Mouse (Mus musculus): ENCODE measurements at regions not wholly inside any gene's neighbourhood (a gene's known extent, or its start where the extent isn't known, plus 50 kb on each side); places are given as distances from the start of the nearest gene placed in this dataset.
"Not testable (repeated sequence)": the region's sequence is repeated elsewhere in the genome, so short reads cannot be mapped to it uniquely, and the experiment has no call there.

DNA sequence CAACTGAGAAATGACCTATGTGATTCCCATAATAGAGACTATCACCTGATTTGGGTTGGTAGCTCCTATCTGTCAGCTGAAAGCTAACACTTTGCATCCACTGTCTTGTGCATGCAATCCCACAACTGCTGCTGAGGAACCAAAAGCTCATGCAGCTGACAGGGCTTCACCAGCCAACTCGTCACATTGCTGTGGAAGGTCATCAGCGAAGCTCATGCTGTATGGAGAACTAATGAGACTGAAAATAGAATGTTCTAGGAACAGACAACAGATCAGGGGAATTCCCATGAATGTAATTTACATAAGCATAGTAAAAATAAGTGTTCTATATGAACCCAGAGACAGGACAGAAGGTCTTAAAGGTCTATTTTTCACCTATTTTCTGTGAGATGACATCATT is 363.5 kb upstream of the Ptger4 start:
- DNase-seq (ENCODE audit: low spot score in 2 of 2), result no peak

DNA sequence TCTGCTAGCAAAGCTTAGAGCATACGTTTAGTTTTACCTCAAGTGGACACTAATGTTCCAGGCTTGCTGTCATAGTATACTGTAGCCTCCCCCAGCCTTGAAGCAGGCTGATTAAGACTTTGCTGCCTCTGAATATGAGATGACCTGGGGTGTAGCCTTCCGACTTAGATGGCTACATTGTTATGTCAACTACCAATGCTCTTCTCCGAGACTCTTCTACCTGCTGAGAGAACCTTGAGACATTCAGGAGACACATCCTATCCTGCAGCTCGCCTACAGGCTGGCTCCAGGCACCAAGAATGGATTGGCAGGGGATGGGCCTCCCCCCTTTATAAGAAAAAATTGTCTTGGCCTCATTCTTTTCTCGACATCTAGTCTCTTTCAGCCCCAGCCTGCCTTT is 379.0 kb upstream of the Ptger4 start:
- no peak for DNase-seq (ENCODE audit: low spot score in 2 of 2)

DNA sequence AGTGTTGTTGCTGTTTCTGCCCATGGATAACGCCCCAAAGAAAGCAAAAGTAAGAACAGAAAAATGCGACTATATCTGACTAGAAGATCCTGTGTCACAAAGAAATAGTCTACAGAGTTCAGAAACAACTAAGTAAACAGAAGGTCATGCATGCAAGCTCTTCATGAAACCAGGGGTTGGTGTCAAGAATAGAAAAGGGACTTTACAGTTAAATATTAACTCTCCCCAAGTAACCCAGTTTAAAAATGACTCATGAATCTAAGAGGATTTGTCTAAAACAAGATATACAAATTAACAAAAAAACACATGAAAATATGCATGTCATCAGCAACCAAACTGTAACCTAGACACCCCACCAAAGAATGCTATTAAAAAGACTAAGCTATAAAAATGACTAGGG is 381.4 kb upstream of the Ptger4 start:
- no peak for DNase-seq (ENCODE audit: low spot score in 2 of 2)

DNA sequence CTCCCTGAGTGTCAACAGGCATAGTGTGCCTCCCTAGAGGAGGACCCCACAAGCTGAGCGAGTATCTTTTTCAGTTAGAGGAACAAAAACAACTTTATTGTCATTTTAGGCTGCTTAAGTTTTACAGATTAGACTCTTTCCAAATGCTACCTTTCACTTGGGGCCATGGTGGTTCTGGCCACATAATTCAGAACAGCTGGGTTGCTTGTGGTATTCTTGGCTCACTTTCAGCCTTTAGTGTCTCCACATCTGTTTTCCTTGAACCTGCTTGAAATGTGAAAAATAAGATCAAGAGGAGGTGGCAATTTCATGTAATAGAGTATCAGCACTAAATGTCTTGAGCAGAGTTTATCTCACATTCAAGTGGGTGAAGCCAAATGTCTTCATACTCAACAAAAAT is 402.7 kb upstream of the Ptger4 start:
- DNase-seq (ENCODE audit: low spot score in 2 of 2), result no peak

DNA sequence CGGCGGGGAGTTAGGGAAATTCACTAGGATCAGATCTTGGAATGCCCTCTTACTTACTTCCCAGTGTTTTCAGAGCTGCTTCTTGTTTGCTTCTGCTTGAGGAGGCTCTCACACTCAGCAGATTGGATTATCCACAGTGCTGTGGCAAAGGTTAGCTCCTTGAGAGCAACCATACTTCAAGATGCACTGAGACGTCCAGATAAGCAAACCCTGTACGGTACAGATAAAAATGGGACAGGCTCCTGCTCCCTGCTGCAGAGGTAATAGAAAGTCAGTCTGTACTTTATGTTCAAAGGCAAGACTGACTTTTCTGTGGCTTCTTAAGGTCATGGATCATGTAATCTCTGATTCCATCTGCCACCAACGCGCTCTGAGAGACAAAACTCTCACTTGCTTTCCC is 414.8 kb upstream of the Ptger4 start:
- no peak for DNase-seq (ENCODE audit: low spot score in 2 of 2)

DNA sequence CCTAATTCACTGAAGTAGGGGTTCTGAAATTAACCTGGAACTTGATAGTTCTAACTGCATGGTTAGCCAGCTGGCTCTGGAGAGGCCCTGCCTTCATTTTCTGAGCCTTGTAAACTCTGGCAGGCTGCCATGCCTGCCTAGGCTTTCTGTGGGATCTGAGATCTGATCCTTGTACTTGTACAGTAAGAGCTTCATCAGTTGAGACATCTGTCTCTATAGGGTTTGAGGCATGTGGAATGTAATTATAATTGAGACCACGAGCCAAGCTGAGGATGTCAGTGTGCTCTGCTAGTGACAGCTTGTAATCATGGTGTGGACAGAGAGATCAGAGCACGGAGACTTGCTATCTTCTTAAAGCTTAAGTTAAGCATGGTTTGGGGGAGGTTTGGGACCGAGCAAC is 416.8 kb upstream of the Ptger4 start:
- no peak for DNase-seq (ENCODE audit: low spot score in 2 of 2)

DNA sequence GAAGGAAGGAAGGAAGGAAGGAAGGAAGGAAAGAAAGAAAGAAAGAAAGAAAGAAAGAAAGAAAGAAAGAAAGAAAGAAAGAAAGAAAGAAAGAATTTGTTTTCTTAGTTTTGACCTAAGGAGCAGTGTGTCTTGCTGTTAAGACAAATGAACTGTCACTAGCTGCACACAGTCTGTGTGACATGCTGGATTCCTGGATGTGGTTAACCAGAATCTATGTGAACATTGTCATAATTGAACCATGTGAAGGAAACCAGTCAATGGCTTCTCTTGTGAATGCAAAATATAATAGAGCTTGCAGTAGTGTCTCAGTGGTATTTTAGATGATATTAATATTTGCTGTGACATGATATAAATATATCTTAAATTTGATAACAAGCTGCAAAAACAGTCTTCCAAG is 427.8 kb upstream of the Ptger4 start:
- no peak for DNase-seq (ENCODE audit: low spot score in 2 of 2)

DNA sequence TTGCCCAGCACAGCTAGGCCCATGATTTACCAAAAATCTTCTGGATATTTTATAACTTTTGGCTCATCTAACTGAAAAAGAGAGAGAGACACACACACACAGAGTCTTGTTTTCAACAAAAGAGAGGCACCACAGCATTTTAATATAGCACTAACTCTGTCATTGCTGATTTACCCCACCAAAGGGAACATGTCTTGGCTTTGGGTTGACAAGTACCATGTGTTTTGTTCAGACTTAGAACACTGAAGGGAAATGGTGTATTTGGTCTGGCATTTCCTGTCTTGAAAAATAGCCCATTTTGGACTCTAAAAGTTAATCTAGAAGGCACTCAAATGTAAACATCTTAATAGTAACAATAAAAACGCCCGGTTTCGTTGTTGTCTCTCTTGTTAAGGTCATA is 432.7 kb upstream of the Ptger4 start:
- DNase-seq (ENCODE audit: low spot score in 2 of 2), result no peak

DNA sequence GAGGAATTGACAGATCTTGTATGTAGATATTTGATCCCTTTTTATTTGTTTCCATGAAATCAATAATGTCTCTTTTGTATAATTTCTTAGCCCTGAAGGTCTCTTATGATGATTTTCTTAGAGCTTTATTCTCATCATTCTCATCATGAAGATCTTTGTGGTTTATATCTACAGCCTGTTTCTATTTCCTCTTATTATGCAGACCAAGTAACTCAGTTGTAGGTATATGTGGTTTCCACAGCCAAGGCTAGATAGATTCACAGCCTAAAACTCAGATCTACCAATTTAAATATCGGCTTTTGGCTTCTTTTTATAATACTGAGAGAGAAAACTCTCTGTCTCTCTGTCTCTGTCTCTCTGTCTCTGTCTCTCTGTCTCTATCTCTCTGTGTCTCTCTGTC is 449.8 kb upstream of the Ptger4 start:
- DNase-seq (ENCODE audit: low spot score in 2 of 2), result no peak

DNA sequence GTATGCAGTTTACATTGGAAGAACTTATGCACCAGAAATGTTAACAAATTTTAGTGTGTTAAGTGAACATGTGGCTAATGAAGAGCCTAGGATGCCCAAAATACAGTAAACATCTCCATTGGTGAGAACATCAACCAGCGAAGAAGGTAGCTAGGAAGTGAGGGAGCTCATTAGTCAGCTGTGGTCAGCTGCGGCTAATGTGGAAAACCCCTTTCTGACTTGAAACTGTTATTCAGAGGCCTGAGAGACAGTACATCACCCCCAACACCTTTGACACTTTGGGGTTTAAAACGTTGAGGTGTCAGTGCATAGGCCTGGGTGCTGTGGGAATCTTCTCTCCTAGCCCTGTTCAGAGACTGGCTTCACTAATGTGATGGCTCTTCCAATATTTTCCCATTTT is 451.0 kb upstream of the Ptger4 start:
- no peak for DNase-seq (ENCODE audit: low spot score in 2 of 2)

DNA sequence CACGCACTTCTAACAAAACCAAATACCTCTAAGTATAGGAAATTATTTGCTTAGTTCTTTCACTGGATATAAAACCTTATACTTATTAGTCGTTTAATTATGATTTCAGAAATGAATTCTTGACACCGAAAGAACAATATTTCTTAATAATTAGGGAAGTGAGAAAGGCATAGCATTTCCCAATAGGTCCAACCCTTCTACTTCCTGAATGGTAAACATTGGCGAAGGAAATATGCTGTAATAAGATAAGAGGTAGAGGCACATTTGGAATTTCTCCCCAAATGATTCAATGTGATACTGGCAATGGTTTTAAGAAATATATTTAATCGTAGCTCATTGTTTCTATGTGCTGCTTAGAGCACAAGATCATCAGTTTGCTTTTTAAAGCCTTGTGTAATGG is 464.5 kb upstream of the Ptger4 start:
- DNase-seq (ENCODE audit: low spot score in 2 of 2), result no peak

DNA sequence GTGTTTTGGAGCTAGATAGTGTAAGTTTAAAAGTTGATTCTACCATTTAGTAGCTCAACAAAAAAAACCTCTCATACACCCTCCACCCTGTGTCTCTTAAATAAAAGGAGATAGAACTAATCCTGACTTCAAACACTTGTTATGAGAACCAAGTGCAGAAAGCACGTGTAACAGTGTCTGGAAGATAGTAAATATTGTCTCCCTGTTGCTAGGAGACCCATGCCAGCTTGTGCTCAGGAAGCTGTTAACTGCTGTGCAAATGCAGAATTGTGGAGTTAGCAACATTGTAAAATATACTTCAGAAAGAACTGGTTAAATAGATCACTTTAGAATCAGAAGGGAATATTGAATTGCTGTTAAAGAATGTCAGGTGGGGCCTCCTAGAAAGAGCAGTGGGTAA is 496.7 kb upstream of the Ptger4 start:
- no peak for DNase-seq (ENCODE audit: low spot score in 2 of 2)

DNA sequence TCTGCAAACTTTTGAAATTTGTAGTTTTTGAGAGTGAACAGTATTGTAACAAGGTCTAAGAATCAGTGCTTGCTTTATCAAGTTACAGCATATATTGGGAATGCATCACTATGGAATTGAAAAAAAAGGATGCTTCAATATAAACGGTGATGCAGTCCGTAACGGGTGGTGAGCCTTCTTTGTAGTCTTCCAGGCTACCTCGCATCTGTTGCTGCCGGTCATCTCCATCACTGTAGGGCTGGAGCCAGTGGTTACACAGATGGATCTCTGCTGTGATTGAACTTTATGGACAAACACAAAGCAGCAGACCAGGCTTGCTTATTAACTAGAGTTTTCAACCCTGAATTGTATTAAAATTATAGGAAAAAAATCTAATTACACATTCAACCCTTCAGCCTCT is 499.9 kb upstream of the Ptger4 start:
- DNase-seq (ENCODE audit: low spot score in 2 of 2), result no peak

DNA sequence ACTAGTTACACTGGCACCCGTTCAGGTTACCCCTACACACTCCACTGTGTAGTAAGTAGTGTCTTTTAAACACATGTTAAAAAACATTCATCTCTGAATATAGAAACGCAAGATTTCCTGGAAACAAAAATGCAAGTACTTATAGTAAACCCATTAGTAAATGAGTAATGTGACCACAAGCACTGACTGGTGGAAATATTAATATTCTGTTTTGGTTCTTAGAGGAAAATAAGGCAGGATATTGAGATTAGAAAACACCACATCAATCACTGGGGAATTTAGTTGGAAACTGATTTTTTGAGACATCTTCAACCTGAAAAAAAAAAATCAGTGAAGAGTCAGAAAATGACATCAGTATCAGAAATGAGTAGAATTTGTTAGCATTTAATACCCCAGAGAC is 514.7 kb upstream of the Ptger4 start:
- no peak for DNase-seq (ENCODE audit: low spot score in 2 of 2)

DNA sequence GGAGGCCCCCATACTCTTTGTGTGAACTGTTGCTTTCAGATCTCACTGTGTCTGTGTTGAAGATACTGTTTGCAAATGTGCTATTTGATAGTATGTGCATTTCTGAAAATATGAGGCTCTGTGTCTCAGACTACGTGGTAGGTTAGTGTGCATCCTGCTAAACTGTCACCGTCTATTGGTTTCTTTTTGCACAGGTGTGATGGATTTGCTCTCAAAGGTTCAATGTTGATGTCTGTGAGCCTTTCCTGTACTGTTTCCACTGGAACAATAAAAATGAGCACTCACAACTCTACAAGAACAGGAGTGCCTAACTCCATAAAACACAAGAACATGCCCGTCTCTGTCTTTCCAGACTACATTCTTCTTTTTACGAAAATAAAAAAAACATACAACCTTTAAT is 518.2 kb upstream of the Ptger4 start:
- no peak for DNase-seq (ENCODE audit: low spot score in 2 of 2)

DNA sequence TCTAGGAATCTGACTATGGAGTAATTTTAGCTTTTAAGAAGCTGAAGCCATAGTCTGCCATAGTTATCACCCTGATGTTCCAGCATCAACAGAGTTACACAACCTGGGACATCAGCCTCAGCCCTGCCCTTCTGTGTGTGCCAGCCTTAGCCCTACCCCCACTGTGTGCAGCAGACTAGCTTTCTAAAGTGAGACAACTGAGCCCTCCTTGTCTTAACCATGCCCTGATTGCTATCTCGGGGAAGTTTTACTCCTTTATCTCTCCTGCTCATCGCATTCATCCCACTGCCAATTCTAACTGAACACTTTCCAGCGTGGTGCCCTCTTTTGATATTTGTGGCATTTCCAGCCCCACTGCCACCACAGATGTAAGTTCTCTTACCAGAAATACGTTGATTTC is 522.5 kb upstream of the Dab2 start:
- DNase-seq (ENCODE audit: low spot score in 2 of 2), result no peak

DNA sequence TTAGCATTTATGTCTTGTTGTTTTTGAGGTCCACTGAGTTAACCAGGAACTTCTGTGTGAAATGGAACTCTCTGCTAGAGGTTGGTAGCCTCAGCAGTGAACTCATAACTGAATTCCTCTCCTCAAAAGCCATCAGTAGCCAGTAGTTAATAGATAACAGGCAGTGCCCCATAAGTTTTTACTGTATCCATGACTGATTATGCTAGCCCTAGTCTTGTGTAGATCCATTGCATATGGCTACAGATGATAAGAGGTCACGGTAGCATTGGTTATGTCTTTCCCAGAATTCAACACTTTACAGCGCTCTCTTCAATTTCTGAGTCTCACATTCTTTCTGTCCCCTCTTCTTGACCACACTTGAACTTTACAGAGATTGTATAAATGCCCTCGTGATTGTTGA is 499.7 kb upstream of the Dab2 start:
- no peak for DNase-seq (ENCODE audit: low spot score in 2 of 2)

DNA sequence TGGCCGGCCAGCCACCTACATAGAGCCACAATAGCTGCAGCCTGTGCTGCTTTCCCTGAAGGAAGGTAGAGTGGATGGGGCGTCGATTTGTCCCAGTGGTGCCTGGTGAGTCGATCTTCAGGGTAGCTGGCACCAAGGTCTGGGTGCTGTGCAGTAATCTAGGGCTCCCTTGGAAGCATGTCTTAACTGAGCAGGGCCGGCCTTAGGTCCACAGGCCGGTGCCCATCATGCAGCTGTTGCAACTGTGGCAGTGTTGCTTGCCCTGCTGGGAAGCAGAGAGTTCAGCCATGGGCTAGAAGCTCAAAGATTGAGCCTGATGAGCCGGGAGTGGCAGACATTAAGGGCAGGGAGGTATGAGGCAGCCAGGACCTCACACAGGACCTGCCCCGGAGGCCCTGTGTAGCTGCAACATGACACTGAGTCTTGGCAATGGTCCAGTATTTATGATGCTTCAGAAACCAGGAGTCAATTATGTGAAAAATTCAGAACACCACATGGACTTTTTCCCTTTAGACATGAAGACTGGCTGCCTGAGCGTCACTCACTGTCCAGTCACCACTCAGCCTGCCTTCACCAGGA is 488.3 kb upstream of the Dab2 start:
- DNase-seq (ENCODE audit: low spot score in 2 of 2), result no peak

DNA sequence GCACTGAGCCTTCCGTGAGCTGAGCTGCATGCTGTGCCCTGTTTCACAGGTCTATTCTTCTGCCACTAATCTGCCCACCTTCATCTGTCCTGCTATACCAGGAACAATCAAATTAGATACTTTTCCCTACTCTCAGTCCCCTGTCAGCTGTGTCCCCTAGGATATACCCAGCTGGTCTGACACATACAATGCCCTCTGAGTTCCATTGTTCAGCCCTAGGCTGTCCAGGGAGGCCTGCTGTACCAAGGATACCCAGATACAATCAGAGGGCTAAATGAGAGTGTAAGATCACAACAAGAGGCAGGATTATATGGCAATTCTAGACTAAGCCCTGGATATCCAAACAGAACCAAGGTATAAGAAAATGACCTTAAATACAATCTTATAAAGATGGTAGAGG is 487.6 kb upstream of the Dab2 start:
- no peak for DNase-seq (ENCODE audit: low spot score in 2 of 2)

DNA sequence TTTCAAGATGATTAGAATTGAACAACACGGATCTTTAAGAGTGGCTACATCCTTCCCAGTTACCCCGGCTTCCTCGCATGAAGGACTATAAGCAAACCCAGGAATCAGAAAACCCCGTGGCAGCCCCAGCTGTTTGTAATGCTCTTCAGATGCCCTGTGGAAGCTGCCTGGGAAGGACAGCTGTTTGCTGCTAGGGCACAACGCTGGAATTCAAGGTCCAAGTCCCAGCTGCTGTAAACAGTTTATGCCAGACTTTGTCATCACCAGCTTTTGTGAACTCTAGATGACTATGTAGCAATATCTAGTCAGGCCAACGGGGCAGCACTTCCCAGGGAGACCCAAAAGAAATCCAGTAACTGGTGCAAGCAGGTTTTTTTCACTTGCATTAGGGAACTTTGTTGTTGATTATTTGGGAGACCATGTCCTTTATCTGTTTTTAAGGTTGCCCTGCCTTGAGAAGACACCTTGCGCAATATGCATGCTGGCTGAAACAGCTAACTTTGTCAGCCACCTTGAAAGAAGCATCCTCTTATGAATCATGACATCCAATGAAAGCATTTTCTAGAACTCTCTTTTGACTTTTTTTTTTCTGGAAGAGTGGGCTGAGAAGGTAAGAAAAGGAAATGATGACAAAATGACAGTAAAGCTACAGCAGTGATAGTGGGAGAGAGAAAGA is 481.5 kb upstream of the Dab2 start:
- no peak for DNase-seq (ENCODE audit: low spot score in 2 of 2)

DNA sequence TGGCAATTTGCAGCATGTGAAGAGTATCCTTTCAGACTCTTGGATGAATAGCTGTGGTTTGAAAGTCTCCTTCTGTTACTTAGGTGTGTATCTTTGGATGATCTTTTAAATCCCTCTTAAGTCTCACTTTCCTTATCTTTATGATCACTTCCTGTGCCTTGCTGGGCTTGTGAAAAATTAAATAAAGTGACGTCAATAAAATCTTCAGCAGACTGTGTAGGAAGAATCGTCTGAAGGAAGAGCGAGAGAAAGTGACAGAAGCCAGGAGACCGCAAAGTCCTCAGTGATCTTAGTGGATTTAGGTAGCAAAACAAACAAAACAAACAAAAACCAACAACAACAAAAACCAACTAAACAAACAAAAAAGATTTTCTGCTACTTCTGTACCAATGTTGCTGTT is 459.6 kb upstream of the Dab2 start:
- no peak for DNase-seq (ENCODE audit: low spot score in 2 of 2)

DNA sequence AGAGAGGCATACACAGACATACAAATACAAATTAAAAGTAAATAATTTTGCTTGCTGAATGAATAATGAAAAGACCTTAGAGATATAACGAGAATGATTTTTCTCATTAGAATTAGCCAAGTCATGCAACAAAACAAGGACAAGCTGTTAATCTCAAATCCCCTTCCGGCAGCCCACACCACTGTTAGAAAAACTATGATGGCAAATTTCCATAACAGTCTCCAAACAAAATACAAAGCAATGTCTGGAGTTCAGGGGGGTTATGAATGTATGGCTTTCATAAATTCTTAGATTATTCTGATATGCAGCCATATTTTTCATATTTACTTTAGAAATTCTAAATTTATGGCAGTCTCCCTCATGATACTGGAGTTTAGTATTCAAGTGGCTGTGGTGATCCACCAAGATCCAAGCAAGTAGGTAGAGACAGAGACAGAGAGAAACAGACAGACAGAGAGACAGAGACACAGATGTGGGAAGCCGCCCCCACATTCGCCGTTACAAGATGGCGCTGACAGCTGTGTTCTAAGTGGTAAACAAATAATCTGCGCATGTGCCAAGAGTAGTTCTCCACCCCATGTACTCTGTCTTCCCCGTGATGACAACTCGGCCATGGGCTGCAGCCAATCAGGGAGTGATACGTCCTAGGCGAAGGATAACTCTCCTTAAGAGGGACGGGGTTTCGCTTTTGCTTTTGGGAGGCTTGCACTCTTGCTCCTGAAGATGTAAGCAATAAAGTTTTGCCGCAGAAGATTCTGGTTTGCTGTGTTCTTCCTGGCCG is 458.0 kb upstream of the Dab2 start:
- not testable (repeated sequence) for DNase-seq (ENCODE audit: low spot score in 2 of 2)

DNA sequence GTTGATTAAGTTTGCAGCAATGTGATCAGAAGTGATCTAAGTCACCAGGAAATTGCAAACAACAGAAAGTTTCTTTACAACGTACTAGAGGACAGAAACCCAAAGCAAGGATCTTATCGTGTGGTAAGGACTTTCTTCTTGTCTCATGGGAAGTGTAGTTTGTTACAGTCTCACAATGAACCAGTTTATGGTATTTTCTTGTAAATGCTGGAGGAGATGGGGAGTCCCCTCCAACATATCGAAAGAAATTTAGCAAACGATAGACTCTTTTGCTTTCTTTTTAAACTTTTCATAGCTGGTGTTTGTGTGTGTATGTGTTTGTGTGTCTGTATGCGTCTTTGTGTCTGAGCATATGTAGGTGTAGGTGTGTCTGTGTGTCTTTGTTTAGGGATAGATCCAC is 453.0 kb upstream of the Dab2 start:
- no peak for DNase-seq (ENCODE audit: low spot score in 2 of 2)

Data from left cerebral cortex, adult 18-20 months (tissue).